Mouse (Mus musculus) ES-Bruce4 (cell line): Measurements from ENCODE around the gene Fam19a2.

Source experiments
- CTCF ChIP-seq: IDR thresholded peaks from one replicate; pipeline ENCODE4 v1.8.1; 2011; ENCODE audit warnings: low read depth, low read length
- EP300 ChIP-seq: IDR thresholded peaks from 2 replicates; pipeline ENCODE4 v1.6.1; 2011; ENCODE audit warnings: low read depth, low read length; ENCODE audit not compliant: insufficient read depth
- POLR2A ChIP-seq: IDR thresholded peaks from one replicate; pipeline ENCODE4 v1.8.1; 2011; ENCODE audit warnings: low read length; ENCODE audit not compliant: insufficient read depth

DNA sequence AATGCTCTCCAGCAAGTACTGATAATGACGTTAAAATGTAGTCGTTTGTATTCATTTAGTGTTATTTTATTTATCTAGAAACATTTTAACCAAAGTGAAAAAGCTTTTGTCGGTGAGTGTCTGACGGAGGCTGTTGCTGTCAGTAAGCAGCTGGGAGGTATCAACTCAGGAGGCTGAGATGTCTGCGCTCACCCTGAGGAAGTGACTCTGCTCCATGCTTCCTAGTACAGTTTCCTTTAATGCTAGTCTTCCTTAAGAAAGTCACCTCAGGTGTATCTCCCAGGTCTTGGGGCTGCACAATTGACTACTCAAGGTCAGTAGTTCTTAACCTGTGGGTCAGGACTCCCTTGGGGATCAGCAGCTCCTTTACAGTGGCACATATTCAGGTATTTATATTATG is 89.9 kb downstream of the Fam19a2 start:
- TF ChIP-seq POLR2A (no peak), CTCF (no peak), EP300 (no peak)
